In the genomic region with DNA sequence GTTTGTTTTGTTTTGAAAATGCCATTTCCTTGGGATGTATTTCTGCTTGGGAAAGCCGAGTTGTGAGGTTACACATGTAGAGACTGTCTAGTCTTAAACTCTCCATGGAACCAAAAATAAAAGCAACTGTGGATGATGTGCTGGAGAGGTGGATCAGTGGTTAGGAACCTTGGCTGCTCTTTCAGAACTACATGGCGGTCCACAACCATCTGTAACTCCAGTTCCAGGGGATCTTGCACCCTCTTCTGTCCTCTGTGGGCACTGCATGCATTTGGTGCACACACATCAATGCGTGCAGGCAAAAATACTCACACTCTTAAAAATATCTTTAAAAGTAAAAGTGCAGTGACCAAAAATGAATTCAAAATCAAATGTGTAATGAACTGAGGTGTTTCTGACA, we compare ENCODE assay signal across 9 mouse cellular contexts. TPM values are rescaled to one million over a fixed set of nuclear protein-coding genes. Genes with fewer than 3 reads are reported as not detected.
DNase-seq lines count a peak whose midpoint lies in the region; ATAC-seq and TF ChIP-seq lines count a peak whose summit lies in the region.
"Had no signal": no experiment of that assay in that cellular context is flagged by ENCODE, and none has a peak within 500 bp of the region (broad histone marks: within the 10 kb centered on the region; RNA-seq: fewer than 3 reads in every experiment).

No protein-coding gene starts in this region.

- H3K27ac ChIP-seq in left cerebral cortex, adult 2 months, result no peak overlapping the region
- H3K27ac ChIP-seq in bone marrow, adult 2 months (ENCODE audit: control insufficient read depth, insufficient read depth, low read depth, low read length, poor library complexity), result no peak overlapping the region
- H3K27ac ChIP-seq in limb, embryonic 13.5 days, result no peak overlapping the region
- no peak overlapping the region for H3K27ac ChIP-seq in small intestine, adult 2 months (ENCODE audit: insufficient read depth, low read depth, low read length)

- peak; percentile 49 for TF ChIP-seq CTCF in left cerebral cortex, adult 2 months (IDR thresholded peaks at IDR 0.05)
- peak; percentile 83 for TF ChIP-seq CTCF in bone marrow, adult 2 months (IDR thresholded peaks at IDR 0.05; ENCODE audit: control insufficient read depth, insufficient read depth, low read length)
- peak; percentile 69; the same call in 1 of the 2 replicates for TF ChIP-seq CTCF in small intestine, adult 2 months (IDR thresholded peaks at IDR 0.05; ENCODE audit: extremely low read depth, insufficient read length, insufficient replicate concordance, low read depth, low read length)

- peaks cover 23% of the 10 kb centered on the region for H3K36me3 ChIP-seq in limb, embryonic 13.5 days
- H3K36me3 ChIP-seq in small intestine, adult 2 months (ENCODE audit: control insufficient read depth, insufficient read depth, low read length), result peaks cover 1% of the 10 kb centered on the region; the same call in 1 of the 2 replicates

- no peaks in the 10 kb centered on the region for H3K9me3 ChIP-seq in limb, embryonic 13.5 days

- no peak overlapping the region for H3K4me3 ChIP-seq in left cerebral cortex, adult 2 months
- H3K4me3 ChIP-seq in bone marrow, adult 2 months (replicated peaks; ENCODE audit: control insufficient read depth, low read depth, low read length), result no peak overlapping the region
- no peak overlapping the region; the same call in 1 of the 2 replicates for H3K4me3 ChIP-seq in limb, embryonic 13.5 days
- H3K4me3 ChIP-seq in small intestine, adult 2 months (ENCODE audit: low read depth, low read length), result no peak overlapping the region

- peak overlapping the region; percentile 87; the same call in 1 of the 2 replicates for H3K4me2 ChIP-seq in limb, embryonic 13.5 days (replicated peaks)

- peaks cover 1% of the 10 kb centered on the region; the same call in 1 of the 2 replicates for H3K4me1 ChIP-seq in bone marrow, adult 2 months (ENCODE audit: control insufficient read depth, insufficient read depth, low read length)
- peaks cover 18% of the 10 kb centered on the region for H3K4me1 ChIP-seq in limb, embryonic 13.5 days
- H3K4me1 ChIP-seq in small intestine, adult 2 months (ENCODE audit: control insufficient read depth, insufficient read depth, insufficient read length, low read length), result no peaks in the 10 kb centered on the region; the same call in 1 of the 2 replicates

- ATAC-seq in limb, embryonic 13.5 days (ENCODE audit: low FRiP score, low read depth), result no peak

- intact Hi-C loops in left cerebral cortex, adult 2 months (cut with DNase I), result no loop called here
- intact Hi-C loops in left cerebral cortex, postnatal 36 days (cut with DNase I), result loop anchor here (5.0 to 10.0 kb wide), 2 partner anchors 109 to 424 kb away; no protein-coding TSS in a partner anchor

- TF ChIP-seq POLR2A in bone marrow, adult 2 months (IDR thresholded peaks at IDR 0.05; ENCODE audit: borderline replicate concordance, control insufficient read depth, low read depth, low read length), result no peak
- TF ChIP-seq POLR2A in small intestine, adult 2 months (IDR thresholded peaks at IDR 0.05; ENCODE audit: low read depth, low read length), result no peak

- peaks cover 4% of the 10 kb centered on the region; the same call in 1 of the 2 replicates for H3K27me3 ChIP-seq in limb, embryonic 13.5 days
- H3K27me3 ChIP-seq in small intestine, adult 2 months (ENCODE audit: control insufficient read depth, insufficient read depth, low read length), result no peaks in the 10 kb centered on the region

- 57% methylated on average over 3 of the region's 3 CpGs for WGBS in bone marrow, adult 2 months
- 59% methylated on average over 3 of the region's 3 CpGs for WGBS in limb, embryonic 13.5 days
- WGBS in small intestine, adult 2 months, result 71% methylated on average over 3 of the region's 3 CpGs

- no peak overlapping the region for H3K9ac ChIP-seq in limb, embryonic 13.5 days

- DNase-seq in adrenal gland, postnatal 10 days, result peak; percentile 56
- DNase-seq in adrenal gland, adult 8-10 months, result no peak
- no peak for DNase-seq in left cerebral cortex, adult 2 months (ENCODE audit: extremely low spot score in 1 of 2, low spot score in 2 of 2)
- DNase-seq in left cerebral cortex, postnatal 36 days (ENCODE audit: low spot score in 2 of 2), result no peak
- no peak for DNase-seq in yolk sac, embryonic 10.5 days (ENCODE audit: low spot score)

RNA-seq across cellular contexts. Expression of a gene that starts 15.4 kb away (rescaled TPM):
- 10 to 100 TPM; 38.1 to 48.5 TPM for total RNA-seq in adrenal gland, postnatal 10 days (2021)
- 10 to 100 TPM; 42.2 to 58.0 (median 49.0) TPM for total RNA-seq in adrenal gland, adult 8-10 months (2022)
- total RNA-seq in left cerebral cortex, adult 2 months (2021), result 10 to 100 TPM; 49.5 TPM
- 10 to 100 TPM; 42.2 to 49.9 TPM for total RNA-seq in left cerebral cortex, postnatal 36 days (2021)
- polyA plus RNA-seq in bone marrow, adult 2 months (2011; ENCODE audit: insufficient read depth, insufficient read length, low replicate concordance, missing spikeins), result 13.3 and 19.3 TPM in 2 replicates
- 46.9 and 48.5 TPM in 2 replicates for polyA plus RNA-seq in limb, embryonic 13.5 days (2015; fragmentation: Nextera tagmentation; extraction: Ambion mirVana)
- polyA plus RNA-seq in small intestine, adult 2 months (2012; rRNA removed), result 4.2 and 10.5 TPM in 2 replicates

RNA-seq across cellular contexts. Expression of a gene that starts 27.4 kb away (rescaled TPM):
- not detected for total RNA-seq in adrenal gland, postnatal 10 days (2021)
- not detected for total RNA-seq in adrenal gland, adult 8-10 months (2022)
- total RNA-seq in left cerebral cortex, adult 2 months (2021), result not detected
- not detected for total RNA-seq in left cerebral cortex, postnatal 36 days (2021)
- polyA plus RNA-seq in bone marrow, adult 2 months (2011; ENCODE audit: insufficient read depth, insufficient read length, low replicate concordance, missing spikeins), result not detected in 2 replicates
- polyA plus RNA-seq in limb, embryonic 13.5 days (2015; fragmentation: Nextera tagmentation; extraction: Ambion mirVana), result not detected in 2 replicates
- not detected in 2 replicates for polyA plus RNA-seq in small intestine, adult 2 months (2012; rRNA removed)
- polyA plus RNA-seq: intestine, embryonic 14.5 days had no signal

RNA-seq across cellular contexts. Expression of a gene that starts 32.1 kb away (rescaled TPM):
- 10 to 100 TPM; 10.6 to 14.2 TPM for total RNA-seq in adrenal gland, postnatal 10 days (2021)
- total RNA-seq in adrenal gland, adult 8-10 months (2022), result 10 to 100 TPM in 2 of 4 experiments, 1 to 10 TPM in 2; 5.8 to 18.1 (median 11.7) TPM
- 10 to 100 TPM; 10.2 to 11.1 TPM for total RNA-seq in left cerebral cortex, adult 2 months (2021)
- total RNA-seq in left cerebral cortex, postnatal 36 days (2021), result 10 to 100 TPM; 11.6 to 14.2 TPM
- 1.5 and 3.7 TPM in 2 replicates for polyA plus RNA-seq in bone marrow, adult 2 months (2011; ENCODE audit: insufficient read depth, insufficient read length, low replicate concordance, missing spikeins)
- 4.1 and 4.2 TPM in 2 replicates for polyA plus RNA-seq in limb, embryonic 13.5 days (2015; fragmentation: Nextera tagmentation; extraction: Ambion mirVana)
- 3.1 and 4.2 TPM in 2 replicates for polyA plus RNA-seq in small intestine, adult 2 months (2012; rRNA removed)

RNA-seq across cellular contexts. Expression of a gene that starts 32.3 kb away (rescaled TPM):
- 1 to 10 TPM; 2.7 to 3.9 TPM for total RNA-seq in adrenal gland, postnatal 10 days (2021)
- 1 to 10 TPM in 2 of 4 experiments, under 1 TPM in 2; 0.41 to 3.0 (median 1.3) TPM for total RNA-seq in adrenal gland, adult 8-10 months (2022)
- total RNA-seq in left cerebral cortex, adult 2 months (2021), result 10 to 100 TPM; 11.6 to 12.3 TPM
- total RNA-seq in left cerebral cortex, postnatal 36 days (2021), result 10 to 100 TPM; 10.2 to 12.6 TPM
- 31.3 and 50.4 TPM in 2 replicates for polyA plus RNA-seq in bone marrow, adult 2 months (2011; ENCODE audit: insufficient read depth, insufficient read length, low replicate concordance, missing spikeins)
- 3.7 and 3.8 TPM in 2 replicates for polyA plus RNA-seq in limb, embryonic 13.5 days (2015; fragmentation: Nextera tagmentation; extraction: Ambion mirVana)
- 4.2 and 7.8 TPM in 2 replicates for polyA plus RNA-seq in small intestine, adult 2 months (2012; rRNA removed)
